Mouse (Mus musculus): Measurements from ENCODE around the gene Igfbp6.
"Not testable (repeated sequence)": the region's sequence is repeated elsewhere in the genome, so short reads cannot be mapped to it uniquely, and the experiment has no call there.

Igfbp6 gene

GRCm38 (mm10) chr15:102142914-102143912 is 949 bp upstream of the Igfbp6 start:
- DNase-seq, result no peak

- no peak for DNase-seq
These were observed 564 bp downstream of the Igfbp6 start for GRCm38 (mm10) chr15:102144726-102145125.

DNA sequence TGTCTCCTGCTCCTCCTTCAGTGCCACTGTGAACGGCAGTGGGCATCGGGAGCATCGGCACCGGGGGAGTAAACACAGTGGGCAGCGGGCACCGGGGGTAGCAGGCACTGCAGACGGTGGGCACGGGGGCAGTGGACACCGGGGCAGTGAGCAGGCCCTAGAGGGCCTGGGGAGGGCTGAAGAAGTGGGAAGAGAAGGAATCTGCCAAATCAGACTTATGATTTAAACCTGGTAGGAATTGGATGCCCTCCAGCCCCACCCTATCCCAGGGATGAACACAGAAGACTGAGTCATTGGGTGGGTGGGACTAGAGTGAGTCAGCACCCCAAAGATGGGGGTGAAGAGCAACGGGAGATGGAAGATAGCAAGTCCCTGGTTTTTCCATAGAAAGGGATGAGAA is 1.2 kb downstream of the Igfbp6 start:
- no peak for DNase-seq

GRCm38 (mm10) chr15:102146089-102146488 is 1.9 kb downstream of the Igfbp6 start:
- DNase-seq, result no peak

GRCm38 (mm10) chr15:102146882-102147281 is 2.7 kb downstream of the Igfbp6 start:
- peak; percentile 56 for DNase-seq

GRCm38 (mm10) chr15:102147674-102148402 is 3.7 kb downstream of the Igfbp6 start:
- no peak for DNase-seq

- peak; percentile 45 for DNase-seq
These were observed 5.4 kb downstream of the Igfbp6 start for GRCm38 (mm10) chr15:102149561-102149960.

GRCm38 (mm10) chr15:102150301-102151135 is 6.4 kb downstream of the Igfbp6 start, which contains the start of gene Soat2:
Gene Soat2, plus strand, starts transcription at chr15:102150526.
- DNase-seq, result peak; percentile 49

GRCm38 (mm10) chr15:102152646-102153045 is 8.5 kb downstream of the Igfbp6 start:
- DNase-seq, result no peak

DNA sequence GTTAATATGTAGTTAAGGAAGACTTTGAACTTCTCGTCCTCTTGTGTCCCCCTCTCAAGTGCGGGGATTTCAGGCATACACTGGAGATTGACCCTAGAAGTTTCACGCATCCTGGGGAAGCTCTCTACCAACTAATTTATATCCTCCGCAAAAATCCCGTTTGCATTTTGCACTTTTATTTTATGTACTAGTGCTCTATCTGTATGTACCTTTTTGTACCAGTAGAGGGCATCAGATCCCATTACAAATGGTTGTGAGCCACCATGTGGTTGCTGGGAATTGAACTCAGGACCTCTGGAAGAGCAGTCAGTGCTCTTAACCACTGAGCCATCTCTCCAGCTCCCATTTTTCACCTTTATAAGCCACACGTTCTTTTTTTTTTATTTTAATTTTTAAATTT is 10.8 kb downstream of the Igfbp6 start:
- DNase-seq, result not testable (repeated sequence)

- DNase-seq, result no peak
These were observed 12.7 kb downstream of the Igfbp6 start for GRCm38 (mm10) chr15:102156836-102157235.

- DNase-seq, result no peak
These were observed 16.4 kb downstream of the Igfbp6 start for GRCm38 (mm10) chr15:102160415-102161060.

DNA sequence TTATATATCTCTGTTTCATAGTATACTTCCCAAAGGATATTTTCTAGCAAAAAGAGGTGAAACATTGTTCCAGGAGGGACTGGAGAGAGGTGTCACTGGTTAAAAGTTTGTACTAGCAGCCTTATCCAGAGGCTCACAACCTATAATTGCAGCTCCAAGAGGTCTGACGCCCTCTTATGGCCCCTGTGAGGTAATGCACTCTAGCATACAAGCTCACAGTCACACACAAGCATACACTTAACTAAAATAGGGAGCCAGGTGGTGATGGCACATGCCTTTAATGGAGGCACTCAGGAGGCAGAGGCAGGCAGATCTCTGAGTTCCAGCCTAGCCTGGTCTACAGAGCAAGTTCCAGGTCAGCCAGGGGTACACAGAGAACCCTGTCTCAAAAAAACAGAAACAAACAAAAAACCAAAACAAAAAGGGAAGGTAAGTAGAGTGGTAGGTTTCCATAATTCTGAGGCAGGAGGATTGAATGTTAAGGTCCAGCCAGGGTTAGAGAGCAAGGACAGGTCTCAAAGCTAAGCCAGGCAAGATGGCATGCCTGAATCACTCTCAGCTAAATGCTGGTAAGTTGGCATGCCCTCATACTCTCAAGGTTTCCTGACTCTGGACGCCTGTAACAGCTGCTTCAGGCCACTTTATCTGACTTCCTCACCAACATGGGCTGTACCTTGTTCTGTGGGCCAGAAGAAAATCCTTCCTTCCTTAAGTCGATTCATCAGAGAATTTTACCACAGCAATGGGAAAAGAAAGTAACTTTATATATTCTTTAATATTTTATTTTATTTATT is 19.9 kb downstream of the Igfbp6 start:
- no peak for DNase-seq

GRCm38 (mm10) chr15:102165468-102166100 is 21.4 kb downstream of the Igfbp6 start:
- no peak for DNase-seq

DNA sequence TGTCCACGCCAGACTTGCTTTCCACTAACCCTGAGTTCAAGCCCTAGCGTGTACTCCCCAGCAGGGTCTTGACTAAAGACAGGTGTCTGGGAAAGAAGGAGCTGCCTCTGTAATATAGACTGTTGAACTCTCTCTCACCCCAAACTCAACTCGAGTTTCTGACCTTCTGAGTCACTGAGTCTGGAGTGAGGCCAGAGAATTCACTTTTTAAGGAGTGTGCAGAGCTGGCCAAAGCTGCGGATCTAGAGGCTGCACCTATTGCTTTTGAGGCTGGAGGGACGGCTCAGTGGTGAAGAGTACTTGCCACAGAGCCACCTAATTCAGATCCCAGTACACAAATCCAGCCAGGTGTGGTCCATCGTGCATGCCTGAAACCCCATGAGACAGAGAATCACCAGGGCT is 23.5 kb downstream of the Igfbp6 start:
- no peak for DNase-seq

GRCm38 (mm10) chr15:102169064-102169463 is 24.9 kb downstream of the Igfbp6 start:
- DNase-seq, result no peak

DNA sequence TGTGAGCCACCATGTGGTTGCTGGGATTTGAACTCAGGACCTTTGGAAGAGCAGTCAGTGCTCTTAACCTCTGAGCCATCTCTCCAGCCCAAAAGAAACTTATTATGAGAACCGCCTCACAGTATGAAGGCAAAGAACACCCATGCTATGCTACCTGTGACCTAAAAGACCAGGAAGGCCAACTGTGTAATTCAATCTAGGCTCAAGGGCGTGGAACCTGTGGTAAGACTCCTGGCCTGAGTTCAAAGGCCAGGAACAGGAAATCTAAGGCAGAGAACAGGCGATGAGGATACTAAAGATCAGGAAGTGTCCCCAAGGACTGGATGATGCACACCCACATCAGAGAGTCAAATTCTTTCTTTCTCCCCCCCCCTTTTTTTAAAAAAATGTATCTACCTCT is 29.4 kb downstream of the Igfbp6 start:
- no peak for DNase-seq

- DNase-seq, result no peak
These were observed 31.7 kb downstream of the Igfbp6 start for GRCm38 (mm10) chr15:102175736-102176319.

DNA sequence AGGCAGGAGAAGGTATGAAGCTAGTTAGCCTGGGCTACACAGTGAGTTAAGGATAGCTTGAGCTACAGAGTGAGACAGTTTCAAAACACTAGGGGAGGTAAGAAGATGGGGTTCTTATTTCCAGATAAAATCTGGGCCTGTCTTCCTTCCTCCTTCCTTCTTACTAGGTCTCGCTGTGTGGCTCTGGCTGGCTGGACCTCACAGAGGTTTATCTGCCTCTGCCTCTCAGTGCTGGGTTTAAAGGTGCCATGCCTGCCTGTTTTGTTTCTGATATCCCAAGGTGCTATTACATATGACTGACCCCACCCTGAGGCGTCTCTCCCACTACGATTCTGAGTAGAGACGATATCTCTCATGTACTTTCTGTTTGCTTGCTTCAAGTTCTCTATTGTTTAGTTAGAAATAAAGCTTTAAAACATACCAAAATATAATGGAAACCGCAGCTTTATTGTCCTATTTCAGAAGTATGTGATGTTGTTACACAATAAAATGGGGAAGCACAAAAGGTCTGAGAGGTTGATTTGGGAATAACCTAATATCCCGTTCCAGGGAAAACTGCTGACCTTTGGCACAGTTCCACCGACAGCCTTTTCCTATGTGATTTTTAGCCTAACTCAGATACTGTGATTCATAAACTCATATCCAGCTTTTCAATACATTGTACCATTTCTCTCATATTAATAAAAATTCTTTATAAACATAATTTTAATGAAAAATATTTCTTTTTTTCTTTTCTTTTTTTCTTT is 32.6 kb downstream of the Igfbp6 start:
- DNase-seq, result peak; percentile 56

DNA sequence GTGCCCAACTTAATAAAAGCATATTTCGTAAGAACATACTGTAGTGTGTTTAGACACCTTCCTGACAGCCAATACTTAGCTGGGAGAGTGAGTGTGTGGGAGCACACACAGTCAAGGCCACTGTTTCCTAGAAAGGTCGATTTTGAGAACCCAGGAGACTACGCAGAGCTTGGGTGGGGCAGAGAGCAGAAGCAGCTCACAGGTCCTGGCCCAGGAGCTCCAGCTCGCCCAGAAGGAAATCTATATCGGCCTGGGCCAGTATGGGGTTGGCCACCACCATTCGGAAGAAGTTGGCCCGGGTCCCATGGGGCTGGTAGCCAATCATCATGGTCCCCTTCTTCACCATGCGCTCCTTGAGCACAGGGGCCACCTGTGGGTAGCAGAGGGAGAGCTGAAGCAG is 33.3 kb downstream of the Igfbp6 start:
- no peak for DNase-seq
